Mouse (Mus musculus) heart, embryonic 13.5 days (tissue): Measurements from ENCODE around the gene Cer1. TPM values are rescaled to one million over a fixed set of nuclear protein-coding genes. Genes with fewer than 3 reads are reported as not detected.

Source experiments
- ATAC-seq: fragments of 200-750 bp; cut with Nextera tagmentation; 2 replicates; pipeline ENCODE4 v1.8.0; 2017; ENCODE audit warnings: moderate TSS enrichment; ENCODE audit not compliant: insufficient number of reproducible peaks, low FRiP score, low TSS enrichment; ENCODE audit errors: extremely low read depth
- H3K27ac ChIP-seq: fragments of 300-500 bp; sonication (generic); replicated peaks from 2 replicates; pipeline ENCODE4 v1.5.1; 2015; ENCODE audit warnings: moderate library complexity, mild to moderate bottlenecking, inconsistent platforms
- H3K27me3 ChIP-seq: fragments of 300-500 bp; sonication (generic); replicated peaks from 2 replicates; pipeline ENCODE4 v1.6.1; 2015; ENCODE audit warnings: mild to moderate bottlenecking, inconsistent platforms
- H3K36me3 ChIP-seq: fragments of 300-500 bp; sonication (generic); 2 replicates; pipeline ENCODE4 v1.6.1; 2015; ENCODE audit warnings: mild to moderate bottlenecking, inconsistent platforms
- H3K4me1 ChIP-seq: fragments of 300-500 bp; sonication (generic); 2 replicates; pipeline ENCODE4 v1.6.1; 2015; ENCODE audit warnings: inconsistent platforms
- H3K4me2 ChIP-seq: fragments of 300-500 bp; sonication (generic); 2 replicates; pipeline ENCODE4 v1.6.1; 2015; ENCODE audit warnings: inconsistent platforms, mild to moderate bottlenecking, moderate library complexity
- H3K4me3 ChIP-seq: fragments of 300-500 bp; sonication (generic); 2 replicates; pipeline ENCODE4 v1.5.1; 2015; ENCODE audit warnings: moderate library complexity, mild to moderate bottlenecking, inconsistent platforms
- H3K9ac ChIP-seq: fragments of 300-500 bp; sonication (generic); 2 replicates; pipeline ENCODE4 v1.6.1; 2015; ENCODE audit warnings: inconsistent platforms, mild to moderate bottlenecking, moderate library complexity
- H3K9me3 ChIP-seq: fragments of 300-500 bp; sonication (generic); 2 replicates; pipeline ENCODE4 v1.6.1; 2016; ENCODE audit warnings: inconsistent platforms
- WGBS: fragments of 180-500 bp; shearing (Covaris S2); methylation state at CpG from one replicate; pipeline ENCODE4 v1.1.7; 2015; ENCODE audit warnings: mixed read lengths; 5-methylcytosine and 5-hydroxymethylcytosine counted together
- polyA plus RNA-seq: library from polyadenylated mRNA; unstranded; fragments of >200 nt; fragmentation: Nextera tagmentation; extraction: Ambion mirVana; gene quantifications from 2 replicates; pipeline ENCODE4 v1.2.1, GENCODE M21; 2015

The Cer1 gene
- polyA plus RNA-seq, 1 experiment from 2014 or later, result 0.32 TPM

DNA sequence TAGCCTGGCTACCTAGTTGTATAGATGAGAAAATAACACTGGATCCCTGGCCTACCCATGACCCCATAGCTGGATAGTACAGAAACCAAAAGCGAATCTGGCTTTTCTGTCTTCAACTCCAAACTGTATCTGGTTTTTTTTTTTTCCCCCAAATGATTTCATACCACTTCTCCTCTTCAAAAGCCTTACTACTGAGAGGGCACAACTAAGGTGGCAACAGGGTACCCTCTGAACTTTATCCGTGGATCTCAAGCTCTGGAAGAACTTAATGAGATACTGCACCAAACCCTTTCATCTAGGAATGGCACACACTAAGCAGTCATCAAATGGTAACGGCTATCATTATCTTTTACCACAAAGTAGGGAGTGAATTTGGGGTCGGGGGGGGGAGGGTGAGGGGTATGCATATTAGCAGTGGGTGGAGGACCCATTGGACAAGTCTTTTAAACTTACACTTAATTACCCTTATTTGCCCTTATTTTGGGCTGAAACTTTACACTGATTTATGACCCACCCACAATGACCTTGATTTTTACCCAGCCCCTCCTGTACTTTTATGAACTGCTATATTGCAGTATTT, 26.4 kb downstream of the Cer1 start:
- Histone ChIP-seq H3K9me3 (no peaks in the 10 kb centered on the region), H3K4me1 (peaks cover 22% of the 10 kb centered on the region), H3K4me3 (peak overlapping the region; percentile 92), H3K9ac (peak overlapping the region; percentile 93), H3K27me3 (no peaks in the 10 kb centered on the region), H3K27ac (peak overlapping the region; percentile 76; the same call in 1 of the 2 replicates), H3K36me3 (no peaks in the 10 kb centered on the region), H3K4me2 (peak overlapping the region; percentile 74)
- WGBS, result 24% methylated on average over 4 of the region's 4 CpGs
- ATAC-seq, result no peak

- no peak overlapping the region for H3K4me2 ChIP-seq
- H3K4me3 ChIP-seq, result no peak overlapping the region
- no peaks in the 10 kb centered on the region for H3K27me3 ChIP-seq
- 76% methylated on average over 3 of the region's 3 CpGs for WGBS
- peaks cover 6% of the 10 kb centered on the region for H3K36me3 ChIP-seq
- peaks cover 27% of the 10 kb centered on the region for H3K4me1 ChIP-seq
- H3K27ac ChIP-seq, result no peak overlapping the region
- no peaks in the 10 kb centered on the region for H3K9me3 ChIP-seq
- H3K9ac ChIP-seq, result no peak overlapping the region
- ATAC-seq, result no peak
Observed at GRCm38 (mm10) chr4:82856986-82857385, 28.0 kb downstream of the Cer1 start.

DNA sequence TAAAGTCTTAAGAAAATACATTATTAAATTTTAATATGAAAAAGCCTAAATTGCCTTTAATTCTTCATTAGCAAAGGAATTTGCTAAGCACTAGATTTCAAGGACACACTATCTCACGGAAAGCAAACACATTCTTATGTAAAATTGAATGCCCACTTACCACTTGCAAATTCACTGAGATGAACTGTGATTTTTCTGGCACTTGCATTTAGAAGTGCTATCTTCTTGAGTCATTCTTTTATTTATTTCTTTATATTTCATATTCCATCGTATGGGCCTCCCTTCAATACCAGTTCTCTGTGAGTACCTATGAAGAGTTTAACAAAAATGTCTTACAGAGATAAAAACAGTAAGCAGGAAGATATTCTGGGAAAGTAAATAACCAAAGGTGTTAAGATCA, 31.1 kb downstream of the Cer1 start:
- Histone ChIP-seq H3K27me3 (no peaks in the 10 kb centered on the region), H3K4me3 (no peak overlapping the region), H3K36me3 (peaks cover 6% of the 10 kb centered on the region), H3K4me2 (no peak overlapping the region), H3K27ac (no peak overlapping the region), H3K9me3 (no peaks in the 10 kb centered on the region), H3K4me1 (peaks cover 37% of the 10 kb centered on the region), H3K9ac (no peak overlapping the region)
- no peak for ATAC-seq
- 81% methylated on average over 2 of the region's 2 CpGs for WGBS

- Histone ChIP-seq H3K4me1 (peaks cover 35% of the 10 kb centered on the region), H3K36me3 (peaks cover 20% of the 10 kb centered on the region), H3K4me2 (peak overlapping the region; percentile 0; the same call in 1 of the 2 replicates), H3K9ac (no peak overlapping the region), H3K4me3 (no peak overlapping the region), H3K27ac (peak overlapping the region; percentile 46; the same call in 1 of the 2 replicates), H3K27me3 (no peaks in the 10 kb centered on the region), H3K9me3 (no peaks in the 10 kb centered on the region)
- WGBS, result 25% methylated on average over 5 of the region's 5 CpGs
- no peak for ATAC-seq
Observed at GRCm38 (mm10) chr4:82848552-82849234, 36.3 kb downstream of the Cer1 start.

DNA sequence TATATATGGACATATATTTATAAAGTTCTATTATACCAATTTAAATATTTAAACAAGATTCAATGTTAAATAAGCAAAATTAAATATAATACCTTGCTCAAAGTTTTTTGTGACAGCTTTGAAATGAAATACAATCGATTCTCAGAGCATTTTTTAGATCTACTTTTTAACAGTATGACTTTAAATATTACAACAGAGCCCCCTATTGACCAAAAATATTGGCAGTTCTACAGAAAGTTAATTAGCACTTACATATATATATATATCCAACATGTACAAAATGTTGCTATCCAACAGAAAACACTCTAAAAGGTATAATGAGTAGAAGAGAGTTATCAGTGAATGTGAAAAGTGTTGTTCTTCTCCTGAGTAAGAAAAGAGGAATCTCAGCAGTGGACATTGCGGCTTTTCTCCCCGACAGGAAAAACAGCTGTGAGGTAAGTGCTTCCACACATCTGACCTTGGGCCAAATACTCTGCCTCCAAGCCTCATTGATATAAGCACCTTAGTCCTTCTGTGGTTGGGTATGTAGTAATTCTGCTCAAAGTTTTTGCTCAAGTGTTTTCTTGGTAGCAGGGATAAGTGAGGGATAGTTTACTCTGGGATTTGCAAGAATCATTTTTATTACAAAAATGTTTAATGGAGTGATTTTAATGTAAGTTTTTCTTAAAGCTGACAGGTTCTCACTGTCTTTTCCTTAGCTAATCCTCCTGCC, 47.3 kb downstream of the Cer1 start:
- WGBS, result 75% methylated on average over 3 of the region's 3 CpGs
- no peak for ATAC-seq
- Histone ChIP-seq H3K9ac (no peak overlapping the region), H3K4me3 (no peak overlapping the region), H3K9me3 (no peaks in the 10 kb centered on the region), H3K27me3 (no peaks in the 10 kb centered on the region), H3K4me2 (no peak overlapping the region), H3K4me1 (no peaks in the 10 kb centered on the region), H3K27ac (no peak overlapping the region), H3K36me3 (peaks cover 53% of the 10 kb centered on the region)

Other genes starting within 250 kb of the Cer1 start
- 53.0 and 57.9 TPM in 2 replicates for gene Nfib, start 179.4 kb downstream of the Cer1 start, polyA plus RNA-seq
- gene Zdhhc21, start 25.2 kb downstream of the Cer1 start, polyA plus RNA-seq, result 8.5 and 9.1 TPM in 2 replicates
- gene Frem1, start 167.2 kb upstream of the Cer1 start, polyA plus RNA-seq, result 4.9 and 5.3 TPM in 2 replicates